Mouse (Mus musculus): ENCODE data around the gene Acat2.

DNA sequence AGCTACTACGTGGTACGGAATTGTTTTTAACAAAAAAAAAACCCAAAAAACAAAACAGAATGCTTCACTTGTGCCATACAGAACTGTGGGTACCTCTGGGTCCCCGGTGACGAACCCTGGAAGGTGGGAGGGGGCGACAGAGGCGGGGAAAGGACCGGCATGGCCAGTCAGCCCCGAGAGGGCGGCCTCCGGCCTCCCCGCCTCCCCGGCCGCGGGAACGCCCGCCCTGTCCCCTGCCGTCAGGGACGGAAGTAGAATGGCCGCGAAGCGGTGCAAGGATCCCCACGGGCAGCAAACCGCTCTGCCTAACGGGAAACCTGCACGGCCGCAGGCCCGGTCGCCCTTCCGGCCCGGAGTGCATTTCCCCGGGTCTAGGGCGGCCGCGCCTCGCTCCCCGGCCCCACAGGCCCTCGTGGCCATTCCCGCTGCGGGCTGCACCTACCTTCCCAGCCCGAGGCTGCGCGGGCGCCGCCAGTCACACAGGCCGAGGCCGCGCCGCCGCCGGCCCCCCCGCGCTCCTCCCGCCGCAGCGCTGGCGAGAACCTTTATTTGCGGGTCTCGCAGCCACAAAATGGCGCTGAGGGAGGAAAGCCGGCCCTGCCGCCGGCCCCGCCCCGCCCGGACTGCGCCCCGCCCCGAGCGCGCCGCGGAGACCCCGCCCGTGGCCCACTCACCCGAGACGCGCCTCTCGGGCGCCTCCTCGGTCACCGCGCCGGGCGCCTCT is 31.2 kb upstream of the Acat2 start:
- no peak for TF ChIP-seq CTCF (IDR thresholded peaks at IDR 0.05; ENCODE audit: borderline replicate concordance, insufficient read depth, low read length)
- TF ChIP-seq POLR2A (IDR thresholded peaks at IDR 0.05; ENCODE audit: low read depth, low read length), result peak; percentile 76

Data from embryonic fibroblast, embryonic 13.5 days (primary cell).